Mouse (Mus musculus) MEL (cell line): Measurements from ENCODE around the gene AU040320. TPM values are rescaled to one million over a fixed set of nuclear protein-coding genes. Genes with fewer than 3 reads are reported as not detected.

Source experiments
- DNase-seq: peaks from one replicate; pipeline ENCODE4 v3.0.0; 2011; ENCODE audit warnings: low read depth, low spot score
- H3K27ac ChIP-seq: 2 replicates; pipeline ENCODE4 v1.5.1; 2012; ENCODE audit warnings: low read depth, mild to moderate bottlenecking, control low read depth, low read length, moderate library complexity; ENCODE audit not compliant: control insufficient read depth
- H3K27me3 ChIP-seq, 2 experiments: fragments of 150-350 bp in 1 of 2; sonication (generic) in 1 of 2; 2 replicates each; pipeline ENCODE4 v1.6.1; 2012; ENCODE audit warnings: low read length in 2 of 2, mild to moderate bottlenecking in 2 of 2, improper control_type of control experiment in 1 of 2, moderate library complexity in 1 of 2; ENCODE audit not compliant: insufficient read depth in 2 of 2, control insufficient read depth in 1 of 2
- H3K36me3 ChIP-seq, 2 experiments: 2 replicates each; pipeline ENCODE4 v1.6.1; 2012 to 2014; ENCODE audit warnings: low read length in 2 of 2, improper control_type of control experiment in 1 of 2, inconsistent platforms in 1 of 2, mild to moderate bottlenecking in 1 of 2; ENCODE audit not compliant: insufficient read depth in 2 of 2, control insufficient read depth in 1 of 2
- H3K4me1 ChIP-seq, 2 experiments: fragments of 150-350 bp in 1 of 2; sonication (generic) in 1 of 2; 2 replicates each; pipeline ENCODE4 v1.6.1; 2012; ENCODE audit warnings: low read length in 2 of 2, improper control_type of control experiment in 1 of 2, mild to moderate bottlenecking in 1 of 2; ENCODE audit not compliant: insufficient read depth in 2 of 2, control insufficient read depth in 1 of 2
- H3K4me3 ChIP-seq, 2 experiments: fragments of 150-350 bp in 1 of 2; sonication (generic) in 1 of 2; 2 replicates each; pipeline ENCODE4 v1.5.1; 2012; ENCODE audit warnings: low read depth in 2 of 2, low read length in 2 of 2, mild to moderate bottlenecking in 2 of 2, moderate library complexity in 2 of 2, control low read depth in 1 of 2, improper control_type of control experiment in 1 of 2; ENCODE audit not compliant: control insufficient read depth in 1 of 2, insufficient read depth in 1 of 2
- H3K79me2 ChIP-seq: 2 replicates; pipeline ENCODE4 v1.6.1; 2012; ENCODE audit warnings: mild to moderate bottlenecking, low read length, moderate library complexity; ENCODE audit not compliant: control insufficient read depth, poor library complexity, insufficient read depth
- H3K9ac ChIP-seq: 2 replicates; pipeline ENCODE4 v1.6.1; 2012; ENCODE audit warnings: low read depth, mild to moderate bottlenecking, control low read depth, low read length, moderate library complexity; ENCODE audit not compliant: control insufficient read depth, poor library complexity, severe bottlenecking
- H3K9me3 ChIP-seq: fragments of 150-350 bp; sonication (generic); replicated peaks from 2 replicates; pipeline ENCODE4 v1.6.1; 2012; ENCODE audit warnings: mild to moderate bottlenecking, low read length, improper control_type of control experiment, moderate library complexity; ENCODE audit not compliant: insufficient read depth
- CHD1 ChIP-seq: IDR thresholded peaks from 2 replicates; pipeline ENCODE4 v1.6.1; 2012; ENCODE audit warnings: low read depth, mild to moderate bottlenecking, inconsistent platforms, low read length, improper control_type of control experiment
- CHD2 ChIP-seq: IDR thresholded peaks from 2 replicates; pipeline ENCODE4 v1.6.1; 2011; ENCODE audit warnings: low read length, improper control_type of control experiment
- CTCF ChIP-seq, 3 experiments: IDR thresholded peaks in 2 of 3; conservative IDR thresholded peaks in 1 of 3; 2 replicates each; pipeline ENCODE4 v1.5.1; 2011 to 2012; ENCODE audit warnings: low read length in 3 of 3, low read depth in 2 of 3, mild to moderate bottlenecking in 2 of 3, improper control_type of control experiment in 1 of 3, inconsistent platforms in 1 of 3, mixed read lengths in 1 of 3, moderate library complexity in 1 of 3; ENCODE audit not compliant: control insufficient read depth in 1 of 3, insufficient read depth in 1 of 3, poor library complexity in 1 of 3, severe bottlenecking in 1 of 3
- ELF1 ChIP-seq: IDR thresholded peaks from 2 replicates; pipeline ENCODE4 v1.6.1; 2014; ENCODE audit warnings: low read depth, mild to moderate bottlenecking, inconsistent platforms, low read length, improper control_type of control experiment, moderate library complexity
- JUND ChIP-seq: IDR thresholded peaks from 2 replicates; pipeline ENCODE4 v1.6.1; 2011; ENCODE audit warnings: low read depth, mild to moderate bottlenecking, improper control_type of control experiment, low read length
- MAX ChIP-seq: IDR thresholded peaks from 2 replicates; pipeline ENCODE4 v1.6.1; 2011; ENCODE audit warnings: low read length, improper control_type of control experiment
- MEF2A ChIP-seq: IDR thresholded peaks from 2 replicates; pipeline ENCODE4 v1.6.1; 2014; ENCODE audit warnings: low read depth, mild to moderate bottlenecking, inconsistent platforms, low read length, improper control_type of control experiment; ENCODE audit not compliant: poor library complexity, insufficient replicate concordance, severe bottlenecking; ENCODE audit errors: extremely low read depth
- MYB ChIP-seq: IDR thresholded peaks from 2 replicates; pipeline ENCODE4 v1.6.1; 2011; ENCODE audit warnings: mild to moderate bottlenecking, low read depth, low read length, improper control_type of control experiment
- NRF1 ChIP-seq: IDR thresholded peaks from 2 replicates; pipeline ENCODE4 v1.6.1; 2014; ENCODE audit warnings: low read depth, mild to moderate bottlenecking, inconsistent platforms, low read length, improper control_type of control experiment, moderate library complexity; ENCODE audit not compliant: poor library complexity, insufficient read depth, severe bottlenecking
- POLR2AphosphoS2 ChIP-seq: IDR thresholded peaks from 2 replicates; pipeline ENCODE4 v1.6.1; 2011; ENCODE audit warnings: low read length, improper control_type of control experiment
- POLR2AphosphoS5 ChIP-seq: IDR thresholded peaks from 2 replicates; pipeline ENCODE4 v1.6.1; 2012; ENCODE audit warnings: low read depth, borderline replicate concordance, mild to moderate bottlenecking, inconsistent platforms, low read length, moderate library complexity, mixed read lengths
- SMC3 ChIP-seq: IDR thresholded peaks from 2 replicates; pipeline ENCODE4 v1.6.1; 2011; ENCODE audit warnings: low read depth, low read length, improper control_type of control experiment
- TBP ChIP-seq: IDR thresholded peaks from 2 replicates; pipeline ENCODE4 v1.8.0; 2011; ENCODE audit warnings: low read depth, low read length, improper control_type of control experiment
- TCF12 ChIP-seq: IDR thresholded peaks from 2 replicates; pipeline ENCODE4 v1.6.1; 2014; ENCODE audit warnings: low read depth, mild to moderate bottlenecking, inconsistent platforms, low read length, improper control_type of control experiment, moderate library complexity
- UBTF ChIP-seq: IDR thresholded peaks from 2 replicates; pipeline ENCODE4 v1.6.1; 2012; ENCODE audit warnings: low read depth, mild to moderate bottlenecking, inconsistent platforms, low read length, improper control_type of control experiment, moderate library complexity, borderline replicate concordance; ENCODE audit not compliant: insufficient read depth
- ZC3H11A ChIP-seq: IDR thresholded peaks from 2 replicates; pipeline ENCODE4 v1.6.1; 2012; ENCODE audit warnings: low read depth, mild to moderate bottlenecking, inconsistent platforms, low read length, improper control_type of control experiment
- ZKSCAN1 ChIP-seq: IDR thresholded peaks from 2 replicates; pipeline ENCODE4 v1.6.1; 2012; ENCODE audit warnings: low read depth, mild to moderate bottlenecking, inconsistent platforms, low read length, improper control_type of control experiment, moderate library complexity
- ZMIZ1 ChIP-seq: IDR thresholded peaks from 2 replicates; pipeline ENCODE4 v1.6.1; 2012; ENCODE audit warnings: low read depth, mild to moderate bottlenecking, inconsistent platforms, low read length, improper control_type of control experiment, moderate library complexity
- ZNF384 ChIP-seq: IDR thresholded peaks from 2 replicates; pipeline ENCODE4 v1.6.1; 2012; ENCODE audit warnings: low read depth, mild to moderate bottlenecking, inconsistent platforms, low read length, improper control_type of control experiment
- polyA plus RNA-seq, 2 experiments: library from polyadenylated mRNA; stranded (reverse) in 1 of 2; unstranded in 1 of 2; fragments of >175 nt in 1 of 2; fragments of >200 nt in 1 of 2; gene quantifications; 2 replicates each; pipeline versions ENCODE4 v1.2.1 to v1.2.4; 2012; ENCODE audit warnings: low replicate concordance in 2 of 2, low read depth in 1 of 2; ENCODE audit not compliant: insufficient read length in 2 of 2, insufficient read depth in 1 of 2, missing spikeins in 1 of 2
- total RNA-seq: library from RNA; depleted of rRNA; stranded (reverse); fragments of 300-350 nt; gene quantifications from 2 replicates; pipeline ENCODE4 v1.2.3, GENCODE M21; 2012

Gene AU040320
- total and polyA plus RNA-seq, 3 experiments: 10.2 to 17.1 TPM; not detected in 1

DNA sequence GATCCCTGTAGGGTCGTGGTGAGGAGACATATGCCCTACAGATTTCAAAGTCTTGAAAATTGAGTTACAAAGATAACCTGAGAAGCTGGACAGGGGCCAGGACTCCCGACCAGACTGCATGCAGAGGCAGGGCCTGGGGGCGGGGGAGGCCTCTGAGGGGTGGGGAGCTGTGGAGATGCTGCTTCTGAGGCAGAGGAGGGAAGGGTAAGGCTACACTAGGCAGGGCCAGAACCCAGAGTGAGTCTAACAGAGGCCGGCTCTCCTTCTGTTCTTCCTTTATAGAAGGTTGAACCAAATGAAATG is 97.4 kb downstream of the AU040320 start:
- Histone ChIP-seq H3K79me2 (no peaks in the 10 kb centered on the region), H3K4me1 (peaks cover 0 to 5% of the 10 kb centered on the region in 2 experiments; a peak in 1 of 4 replicates), H3K27ac (no peak overlapping the region), H3K4me3 (no peak overlapping the region), H3K36me3 (peaks cover 0 to 2% of the 10 kb centered on the region in 2 experiments; a peak in 2 of 4 replicates), H3K9ac (no peak overlapping the region), H3K9me3 (no peaks in the 10 kb centered on the region), H3K27me3 (no peaks in the 10 kb centered on the region)
- TF ChIP-seq ELF1 (no peak), POLR2AphosphoS2 (no peak), MYB (no peak), ZC3H11A (no peak), MAX (no peak), TBP (no peak), SMC3 (no peak), NRF1 (no peak), TCF12 (no peak), ZMIZ1 (no peak), CHD2 (no peak), ZNF384 (no peak), CTCF (IDR thresholded peaks at IDR 0.05 in 2 of 3, conservative IDR thresholded peaks at IDR 0.05 in 1 of 3; ENCODE audit: control insufficient read depth in 1 of 3, insufficient read depth in 1 of 3, low read depth in 2 of 3, low read length in 3 of 3, poor library complexity in 1 of 3, severe bottlenecking in 1 of 3) (no peak), ZKSCAN1 (no peak), JUND (no peak), UBTF (no peak)
- peak; percentile 21 for DNase-seq

DNA sequence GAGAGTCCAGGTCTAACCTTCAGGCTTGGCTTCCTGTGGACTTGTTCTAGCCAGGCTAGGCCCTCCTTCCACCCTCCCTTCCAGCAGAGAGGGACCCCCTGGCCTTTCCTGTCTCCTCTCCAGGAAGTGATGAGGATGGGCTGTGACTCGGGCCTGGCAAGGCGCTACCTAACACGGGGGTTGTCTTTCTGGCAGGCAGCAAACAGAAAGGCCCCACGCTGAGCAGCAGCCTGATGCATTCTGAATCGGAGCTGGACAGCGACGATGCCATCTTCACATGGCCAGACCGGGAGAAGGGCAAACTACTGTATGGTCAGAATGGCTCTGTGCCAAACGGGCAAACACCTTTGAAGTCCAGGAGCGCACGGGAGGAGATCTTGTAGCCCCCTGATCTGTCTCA is 99.6 kb downstream of the AU040320 start:
- Histone ChIP-seq H3K27me3 (no peaks in the 10 kb centered on the region), H3K4me1 (peaks cover 0 to 5% of the 10 kb centered on the region in 2 experiments; a peak in 1 of 4 replicates), H3K36me3 (peaks cover 0 to 2% of the 10 kb centered on the region in 2 experiments; a peak in 2 of 4 replicates), H3K9me3 (no peaks in the 10 kb centered on the region), H3K79me2 (no peaks in the 10 kb centered on the region), H3K4me3 (no peak overlapping the region), H3K27ac (no peak overlapping the region), H3K9ac (no peak overlapping the region)
- TF ChIP-seq CHD1: no peak
- TF ChIP-seq NRF1: no peak
- TF ChIP-seq MAX: no peak
- TF ChIP-seq POLR2AphosphoS5: no peak
- no peak for TF ChIP-seq MEF2A
- no peak for TF ChIP-seq TCF12
- DNase-seq: no peak
